Mouse (Mus musculus) cerebellum, adult 8-10 months (tissue): ENCODE results near the gene Tnip1.

Experiments
- DNase-seq: peaks from one replicate; pipeline ENCODE4 v3.0.0; 2022

The Tnip1 gene

GRCm38 (mm10) chr11:54931405-54932093 is 31.2 kb downstream of the Tnip1 start:
- peak; percentile 48 for DNase-seq

- peak; percentile 67 for DNase-seq
These were observed 32.3 kb downstream of the Tnip1 start for GRCm38 (mm10) chr11:54930318-54930979.

GRCm38 (mm10) chr11:54929744-54930143 is 33.0 kb downstream of the Tnip1 start:
- no peak for DNase-seq

GRCm38 (mm10) chr11:54929290-54929689 is 33.4 kb downstream of the Tnip1 start:
- no peak for DNase-seq

GRCm38 (mm10) chr11:54928886-54929285 is 33.8 kb downstream of the Tnip1 start:
- no peak for DNase-seq

GRCm38 (mm10) chr11:54928219-54928618 is 34.5 kb downstream of the Tnip1 start:
- DNase-seq, result no peak

GRCm38 (mm10) chr11:54927346-54928140 is 35.2 kb downstream of the Tnip1 start:
- DNase-seq, result peak; percentile 59

- DNase-seq, result no peak
These were observed 38.6 kb downstream of the Tnip1 start for GRCm38 (mm10) chr11:54924145-54924544.

GRCm38 (mm10) chr11:54922488-54922887 is 40.2 kb downstream of the Tnip1 start:
- no peak for DNase-seq

GRCm38 (mm10) chr11:54921798-54922197 is 40.9 kb downstream of the Tnip1 start:
- DNase-seq, result no peak

- no peak for DNase-seq
These were observed 41.6 kb downstream of the Tnip1 start for GRCm38 (mm10) chr11:54920973-54921580.

- DNase-seq, result no peak
These were observed 42.4 kb downstream of the Tnip1 start for GRCm38 (mm10) chr11:54920127-54920972.

GRCm38 (mm10) chr11:54918273-54918672 is 44.4 kb downstream of the Tnip1 start:
- no peak for DNase-seq

GRCm38 (mm10) chr11:54917461-54917860 is 45.3 kb downstream of the Tnip1 start:
- no peak for DNase-seq

GRCm38 (mm10) chr11:54913841-54914240 is 48.9 kb downstream of the Tnip1 start:
- DNase-seq, result no peak

GRCm38 (mm10) chr11:54912503-54913316 is 50.0 kb downstream of the Tnip1 start:
- DNase-seq, result no peak

- DNase-seq, result no peak
These were observed 50.8 kb downstream of the Tnip1 start for GRCm38 (mm10) chr11:54911671-54912502.

- no peak for DNase-seq
These were observed 51.5 kb downstream of the Tnip1 start for GRCm38 (mm10) chr11:54911201-54911600.

GRCm38 (mm10) chr11:54910081-54910665 is 52.5 kb downstream of the Tnip1 start:
- no peak for DNase-seq

GRCm38 (mm10) chr11:54909273-54909672 is 53.4 kb downstream of the Tnip1 start:
- no peak for DNase-seq
